Mouse (Mus musculus): Measurements from ENCODE around the gene Dnajc5. TPM values are rescaled to one million over a fixed set of nuclear protein-coding genes. Genes with fewer than 3 reads are reported as not detected.

Dnajc5 gene
- total and polyA plus RNA-seq, 2 experiments from 2014 or later: 276 to 459 TPM

DNA sequence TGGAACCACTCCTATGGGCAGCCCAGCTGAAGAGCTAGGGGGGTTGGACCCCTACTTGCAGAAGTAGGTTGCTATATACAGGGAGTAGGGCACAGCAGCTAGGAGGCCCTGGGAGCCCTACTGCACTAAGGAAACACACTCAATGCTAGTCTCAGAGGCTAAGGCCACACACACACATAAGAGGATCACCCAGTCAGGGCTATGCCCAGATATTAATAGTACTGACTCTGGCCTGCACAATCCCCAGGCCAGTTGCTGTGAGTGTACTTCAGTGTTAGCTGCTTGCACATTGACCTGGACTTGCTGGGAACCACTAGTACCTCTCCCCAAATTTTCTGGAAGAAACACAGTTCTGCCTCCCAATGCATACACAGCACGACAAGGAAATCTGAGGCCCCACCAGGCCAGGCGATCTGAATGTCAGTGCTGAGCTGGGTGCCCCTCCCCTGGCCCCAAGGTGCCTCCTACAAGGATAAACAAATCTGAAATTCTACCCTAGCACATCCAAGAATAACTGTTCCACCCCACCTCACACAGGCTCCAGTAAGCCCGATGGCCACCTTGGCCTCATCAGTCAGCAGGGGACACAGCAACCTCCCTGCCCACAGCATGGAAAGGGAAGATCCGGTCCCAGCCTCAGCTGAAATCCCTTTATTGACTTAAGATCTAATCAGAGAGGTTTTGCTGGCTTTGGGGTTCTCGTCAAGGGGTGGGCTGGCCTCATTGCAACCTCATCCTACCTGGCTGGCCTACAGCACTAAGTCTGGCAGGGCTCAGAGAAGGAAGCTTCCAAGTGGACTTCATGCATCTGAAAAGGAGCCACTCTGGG lies 58.7 kb downstream of the Dnajc5 start:
- H3K36me3 ChIP-seq (ENCODE audit: insufficient read depth, low read length): peaks cover 5% of the 10 kb centered on the region; the same call in 1 of the 2 replicates
- H3K9me3 ChIP-seq (ENCODE audit: low read length): no peaks in the 10 kb centered on the region
- H3K27me3 ChIP-seq (ENCODE audit: insufficient read depth, low read length): no peaks in the 10 kb centered on the region
- H3K4me1 ChIP-seq (ENCODE audit: insufficient read depth, low read length): peaks cover 8% of the 10 kb centered on the region
- H3K9ac ChIP-seq (replicated peaks; ENCODE audit: low read length): no peak overlapping the region; the same call in 1 of the 2 replicates
- WGBS: 82% methylated on average over 5 of the region's 5 CpGs
- ATAC-seq: no peak
- no peak overlapping the region for H3K4me3 ChIP-seq (ENCODE audit: low read length)
- TF ChIP-seq CTCF (IDR thresholded peaks at IDR 0.05; ENCODE audit: low read depth): no peak
- DNase-seq (ENCODE audit: low spot score): no peak
- H3K27ac ChIP-seq: no peak overlapping the region
- H3K4me2 ChIP-seq (ENCODE audit: low read depth, low read length): no peak overlapping the region

DNA sequence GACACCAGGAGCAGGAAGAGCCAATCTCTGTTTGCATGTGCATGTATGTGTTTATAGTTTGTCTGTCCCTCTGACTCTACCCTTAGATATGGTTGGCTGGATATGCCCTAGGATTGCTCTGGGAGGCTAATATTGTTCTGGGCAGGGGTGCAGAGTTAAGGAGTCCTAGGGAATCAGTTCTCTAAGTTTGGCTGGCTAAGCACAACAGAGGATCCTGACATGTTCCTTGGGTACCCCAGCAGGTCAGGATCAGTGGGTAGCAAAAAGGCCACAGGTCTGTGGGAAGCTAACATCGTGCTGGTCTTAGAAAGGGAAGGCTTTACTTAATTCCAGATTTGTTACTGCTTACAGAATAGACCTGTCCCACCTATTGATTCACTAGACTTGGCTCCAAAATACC lies 59.4 kb downstream of the Dnajc5 start:
- H3K4me1 ChIP-seq (ENCODE audit: insufficient read depth, low read length): peaks cover 8% of the 10 kb centered on the region

GRCm38 (mm10) chr2:181580131-181580772 lies 60.0 kb downstream of the Dnajc5 start:
- WGBS: 79% methylated on average over 5 of the region's 5 CpGs
- peaks cover 12% of the 10 kb centered on the region for H3K36me3 ChIP-seq (ENCODE audit: insufficient read depth, low read length)
- H3K9ac ChIP-seq (replicated peaks; ENCODE audit: low read length): peak overlapping the region; percentile 75; the same call in 1 of the 2 replicates
- H3K4me1 ChIP-seq (ENCODE audit: insufficient read depth, low read length): peaks cover 8% of the 10 kb centered on the region
- ATAC-seq (no peak), DNase-seq (ENCODE audit: low spot score) (no peak)
- H3K27me3 ChIP-seq (ENCODE audit: insufficient read depth, low read length): no peaks in the 10 kb centered on the region
- no peak for TF ChIP-seq CTCF (IDR thresholded peaks at IDR 0.05; ENCODE audit: low read depth)
- peak overlapping the region; percentile 96 for H3K4me2 ChIP-seq (ENCODE audit: low read depth, low read length)
- H3K9me3 ChIP-seq (ENCODE audit: low read length): no peaks in the 10 kb centered on the region
- H3K4me3 ChIP-seq (ENCODE audit: low read length): peak overlapping the region; percentile 77
- H3K27ac ChIP-seq: peak overlapping the region; percentile 94

More for the DNA sequence above, 59.4 kb downstream of the Dnajc5 start:
- Histone ChIP-seq H3K4me3 (ENCODE audit: low read length) (no peak overlapping the region), H3K9ac (replicated peaks; ENCODE audit: low read length) (no peak overlapping the region), H3K4me2 (ENCODE audit: low read depth, low read length) (no peak overlapping the region), H3K27me3 (ENCODE audit: insufficient read depth, low read length) (no peaks in the 10 kb centered on the region), H3K27ac (no peak overlapping the region), H3K36me3 (ENCODE audit: insufficient read depth, low read length) (peaks cover 6% of the 10 kb centered on the region), H3K9me3 (ENCODE audit: low read length) (no peaks in the 10 kb centered on the region)
- WGBS: 100% methylated on average over 1 of the region's 1 CpGs
- no peak for TF ChIP-seq CTCF (IDR thresholded peaks at IDR 0.05; ENCODE audit: low read depth)
- ATAC-seq (no peak), DNase-seq (ENCODE audit: low spot score) (no peak)

DNA sequence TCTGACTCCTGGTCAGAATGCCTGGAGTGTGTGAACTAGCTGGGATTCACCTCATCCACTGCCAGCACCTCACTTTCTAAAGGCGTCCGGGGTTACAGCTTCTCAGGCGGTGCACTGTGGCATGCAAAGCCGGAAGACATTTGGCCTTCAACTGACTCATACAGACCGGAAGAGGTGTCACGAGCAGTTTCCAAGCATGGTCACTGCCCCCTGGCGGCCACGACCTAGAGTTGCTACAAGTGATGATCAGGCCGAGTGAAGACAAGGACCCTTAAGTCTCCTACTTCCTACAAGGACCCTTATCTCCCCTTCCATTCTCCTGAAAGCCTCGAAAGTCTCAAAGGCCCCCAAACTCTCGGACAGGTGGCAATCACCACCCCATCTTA lies 60.7 kb downstream of the Dnajc5 start:
- peak overlapping the region; percentile 94 for H3K27ac ChIP-seq
- ATAC-seq (peak; percentile 83), DNase-seq (ENCODE audit: low spot score) (peak; percentile 93)
- H3K36me3 ChIP-seq (ENCODE audit: insufficient read depth, low read length): peaks cover 20% of the 10 kb centered on the region
- peak overlapping the region; percentile 96 for H3K4me2 ChIP-seq (ENCODE audit: low read depth, low read length)
- H3K4me1 ChIP-seq (ENCODE audit: insufficient read depth, low read length): peaks cover 8% of the 10 kb centered on the region
- peak; percentile 96 for TF ChIP-seq CTCF (IDR thresholded peaks at IDR 0.05; ENCODE audit: low read depth)
- WGBS: 2% methylated on average over 11 of the region's 11 CpGs
- H3K27me3 ChIP-seq (ENCODE audit: insufficient read depth, low read length): no peaks in the 10 kb centered on the region
- H3K4me3 ChIP-seq (ENCODE audit: low read length): peak overlapping the region; percentile 77
- H3K9ac ChIP-seq (replicated peaks; ENCODE audit: low read length): peak overlapping the region; percentile 75
- H3K9me3 ChIP-seq (ENCODE audit: low read length): no peaks in the 10 kb centered on the region

- Histone ChIP-seq H3K36me3 (ENCODE audit: insufficient read depth, low read length) (peaks cover 25% of the 10 kb centered on the region), H3K9ac (replicated peaks; ENCODE audit: low read length) (peak overlapping the region; percentile 75), H3K27ac (peak overlapping the region; percentile 94), H3K27me3 (ENCODE audit: insufficient read depth, low read length) (no peaks in the 10 kb centered on the region), H3K4me2 (ENCODE audit: low read depth, low read length) (peak overlapping the region; percentile 96), H3K4me3 (ENCODE audit: low read length) (peak overlapping the region; percentile 77), H3K4me1 (ENCODE audit: insufficient read depth, low read length) (peaks cover 8% of the 10 kb centered on the region), H3K9me3 (ENCODE audit: low read length) (no peaks in the 10 kb centered on the region)
- no peak for TF ChIP-seq CTCF (IDR thresholded peaks at IDR 0.05; ENCODE audit: low read depth)
- ATAC-seq: peak; percentile 78
- peak; percentile 87 for DNase-seq (ENCODE audit: low spot score)
- WGBS: under 1% methylated on average over 49 of the region's 49 CpGs
Observed at GRCm38 (mm10) chr2:181581402-181582120, 61.3 kb downstream of the Dnajc5 start.

GRCm38 (mm10) chr2:181582358-181582757 lies 62.1 kb downstream of the Dnajc5 start:
- Histone ChIP-seq H3K36me3 (ENCODE audit: insufficient read depth, low read length) (peaks cover 32% of the 10 kb centered on the region), H3K4me2 (ENCODE audit: low read depth, low read length) (peak overlapping the region; percentile 96), H3K4me1 (ENCODE audit: insufficient read depth, low read length) (peaks cover 6% of the 10 kb centered on the region), H3K9me3 (ENCODE audit: low read length) (no peaks in the 10 kb centered on the region), H3K4me3 (ENCODE audit: low read length) (no peak overlapping the region), H3K27ac (peak overlapping the region; percentile 20; the same call in 1 of the 2 replicates), H3K9ac (replicated peaks; ENCODE audit: low read length) (no peak overlapping the region; the same call in 1 of the 2 replicates), H3K27me3 (ENCODE audit: insufficient read depth, low read length) (no peaks in the 10 kb centered on the region)
- 86% methylated on average over 2 of the region's 2 CpGs for WGBS
- ATAC-seq: no peak
- no peak for TF ChIP-seq CTCF (IDR thresholded peaks at IDR 0.05; ENCODE audit: low read depth)
- DNase-seq (ENCODE audit: low spot score): no peak
